Comparison of ENCODE assay signal across 13 mouse cellular contexts in the genomic region with DNA sequence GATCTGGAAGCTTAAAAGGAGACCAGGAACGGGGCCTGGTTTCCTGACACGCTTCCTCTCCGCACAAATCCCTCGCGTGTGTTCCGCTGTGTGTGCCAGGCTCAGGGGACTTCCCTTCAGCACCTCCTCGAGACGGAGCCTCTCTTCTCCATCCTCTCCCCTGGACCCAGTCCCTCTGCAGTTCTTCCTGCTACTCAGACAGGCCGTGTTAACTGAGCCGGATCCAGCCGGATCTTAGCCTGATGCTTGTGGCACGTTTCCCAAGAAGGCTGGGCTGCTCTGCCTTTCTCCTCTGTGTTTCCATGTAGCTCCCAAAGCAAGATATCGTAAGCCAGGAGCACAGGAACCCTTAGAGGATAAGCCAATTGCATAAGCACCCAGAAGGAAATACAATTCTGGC. TPM values are rescaled to one million over a fixed set of nuclear protein-coding genes. Genes with fewer than 3 reads are reported as not detected.
DNase-seq lines count a peak whose midpoint lies in the region; ATAC-seq and TF ChIP-seq lines count a peak whose summit lies in the region.
"Had no signal": no experiment of that assay in that cellular context is flagged by ENCODE, and none has a peak within 500 bp of the region (broad histone marks: within the 10 kb centered on the region; RNA-seq: fewer than 3 reads in every experiment).

No protein-coding gene starts in this region.

- H3K27me3 ChIP-seq in forebrain, embryonic 14.5 days (replicated peaks; ENCODE audit: control insufficient read depth, insufficient read depth, low read length): no peaks in the 10 kb centered on the region
- H3K27me3 ChIP-seq in forebrain, embryonic 13.5 days: no peaks in the 10 kb centered on the region
- H3K27me3 ChIP-seq in embryonic facial prominence, embryonic 15.5 days: no peaks in the 10 kb centered on the region
- H3K27me3 ChIP-seq in heart, postnatal 0 days (ENCODE audit: control insufficient read depth, insufficient read depth, low read length): no peaks in the 10 kb centered on the region
- H3K27me3 ChIP-seq: limb, embryonic 12.5 days had no signal

- DNase-seq in forebrain, embryonic 14.5 days (ENCODE audit: low spot score): peak; percentile 20
- DNase-seq in layer of hippocampus, adult 18-20 months (ENCODE audit: low spot score in 2 of 2): peak; percentile 14 to 27
- DNase-seq in layer of hippocampus, adult 11-12 months (ENCODE audit: low spot score): no peak
- peak; percentile 46 for DNase-seq in heart, postnatal 0 days (ENCODE audit: low spot score)
- DNase-seq in liver: no peak
- DNase-seq: adrenal gland, postnatal 25 days; cerebellum, adult 9-10 months; thymus, postnatal 14 days had no signal

- no peak overlapping the region for H3K4me2 ChIP-seq in forebrain, embryonic 14.5 days (ENCODE audit: low read length)
- no peak overlapping the region for H3K4me2 ChIP-seq in forebrain, embryonic 13.5 days
- no peak overlapping the region for H3K4me2 ChIP-seq in embryonic facial prominence, embryonic 15.5 days (replicated peaks)
- peak overlapping the region; percentile 5; the same call in 1 of the 2 replicates for H3K4me2 ChIP-seq in heart, postnatal 0 days (ENCODE audit: low read depth, low read length)
- H3K4me2 ChIP-seq: limb, embryonic 12.5 days had no signal

- no peaks in the 10 kb centered on the region for H3K4me1 ChIP-seq in forebrain, embryonic 14.5 days (ENCODE audit: control insufficient read depth, insufficient read depth, low read length)
- H3K4me1 ChIP-seq in forebrain, embryonic 13.5 days: no peaks in the 10 kb centered on the region
- peaks cover 5% of the 10 kb centered on the region; the same call in 1 of the 2 replicates for H3K4me1 ChIP-seq in embryonic facial prominence, embryonic 15.5 days
- 0 out of 2 replicates have a peak, but pooled peaks cover 4% of the 10 kb centered on the region for H3K4me1 ChIP-seq in heart, postnatal 0 days (ENCODE audit: control insufficient read depth, insufficient read depth)
- H3K4me1 ChIP-seq: limb, embryonic 12.5 days had no signal

- H3K27ac ChIP-seq in forebrain, embryonic 14.5 days (ENCODE audit: low read depth, low read length): no peak overlapping the region
- no peak overlapping the region for H3K27ac ChIP-seq in forebrain, embryonic 13.5 days
- H3K27ac ChIP-seq in embryonic facial prominence, embryonic 15.5 days (replicated peaks): no peak overlapping the region
- H3K27ac ChIP-seq in heart, postnatal 0 days (ENCODE audit: low read depth): no peak overlapping the region
- H3K27ac ChIP-seq: limb, embryonic 12.5 days had no signal

- H3K36me3 ChIP-seq in forebrain, embryonic 14.5 days (ENCODE audit: control insufficient read depth, insufficient read depth, low read length): no peaks in the 10 kb centered on the region
- H3K36me3 ChIP-seq in forebrain, embryonic 13.5 days (ENCODE audit: poor library complexity, severe bottlenecking): no peaks in the 10 kb centered on the region
- H3K36me3 ChIP-seq in embryonic facial prominence, embryonic 15.5 days: no peaks in the 10 kb centered on the region
- no peaks in the 10 kb centered on the region for H3K36me3 ChIP-seq in heart, postnatal 0 days (replicated peaks; ENCODE audit: control insufficient read depth, insufficient read depth, low read length)
- H3K36me3 ChIP-seq: limb, embryonic 12.5 days had no signal

- no peak for ATAC-seq in forebrain, embryonic 14.5 days
- ATAC-seq in forebrain, embryonic 13.5 days: no peak
- ATAC-seq in embryonic facial prominence, embryonic 15.5 days (ENCODE audit: insufficient number of reproducible peaks, low FRiP score, low TSS enrichment, low read depth): peak; percentile 45; the same call in 1 of the 2 replicates
- ATAC-seq in heart, postnatal 0 days (ENCODE audit: insufficient read depth, low read depth): peak; percentile 64
- no peak for ATAC-seq in activated CD4-positive, CD25-positive, alpha-beta regulatory T cell, adult 4 months
- ATAC-seq: lung, postnatal 0 days had no signal

- no peaks in the 10 kb centered on the region for H3K9me3 ChIP-seq in forebrain, embryonic 14.5 days (replicated peaks; ENCODE audit: control insufficient read depth, low read length)
- H3K9me3 ChIP-seq in forebrain, embryonic 13.5 days (replicated peaks): no peaks in the 10 kb centered on the region
- no peaks in the 10 kb centered on the region for H3K9me3 ChIP-seq in embryonic facial prominence, embryonic 15.5 days (replicated peaks)
- no peaks in the 10 kb centered on the region for H3K9me3 ChIP-seq in heart, postnatal 0 days (replicated peaks; ENCODE audit: control insufficient read depth, low read length)
- H3K9me3 ChIP-seq: limb, embryonic 12.5 days had no signal

- TF ChIP-seq EP300 in heart, postnatal 0 days (IDR thresholded peaks at IDR 0.05; ENCODE audit: low read depth): no peak

- H3K4me3 ChIP-seq in forebrain, embryonic 14.5 days (ENCODE audit: low read depth, low read length): no peak overlapping the region
- no peak overlapping the region for H3K4me3 ChIP-seq in forebrain, embryonic 13.5 days
- H3K4me3 ChIP-seq in embryonic facial prominence, embryonic 15.5 days (replicated peaks): no peak overlapping the region
- no peak overlapping the region for H3K4me3 ChIP-seq in heart, postnatal 0 days (ENCODE audit: low read depth, low read length)
- H3K4me3 ChIP-seq: limb, embryonic 12.5 days had no signal

- H3K9ac ChIP-seq in forebrain, embryonic 14.5 days (ENCODE audit: low read length): no peak overlapping the region
- H3K9ac ChIP-seq in forebrain, embryonic 13.5 days: no peak overlapping the region
- no peak overlapping the region for H3K9ac ChIP-seq in embryonic facial prominence, embryonic 15.5 days
- H3K9ac ChIP-seq in heart, postnatal 0 days (replicated peaks; ENCODE audit: low read depth, low read length): no peak overlapping the region
- H3K9ac ChIP-seq: limb, embryonic 12.5 days had no signal

- 80% methylated on average over 13 of the region's 13 CpGs for WGBS in forebrain, embryonic 14.5 days
- WGBS in forebrain, embryonic 13.5 days: 80% methylated on average over 13 of the region's 13 CpGs
- WGBS in embryonic facial prominence, embryonic 15.5 days: 55% methylated on average over 13 of the region's 13 CpGs
- WGBS in heart, postnatal 0 days: 47% methylated on average over 13 of the region's 13 CpGs

- no peak for TF ChIP-seq CTCF in heart, postnatal 0 days (IDR thresholded peaks at IDR 0.05; ENCODE audit: low read depth)

RNA-seq across cellular contexts. Expression of gene Bcl11b, which starts 46.2 kb away (rescaled TPM):
- polyA plus RNA-seq in forebrain, embryonic 14.5 days (2014; fragmentation: Nextera tagmentation; extraction: Ambion mirVana): 76.7 and 86.5 TPM in 2 replicates
- polyA plus RNA-seq in forebrain, embryonic 13.5 days (2015; fragmentation: Nextera tagmentation; extraction: Ambion mirVana): 53.5 and 61.1 TPM in 2 replicates
- total RNA-seq in layer of hippocampus, adult 18-20 months (2021): 100 to 1,000 TPM; 143 to 144 TPM
- polyA plus RNA-seq in embryonic facial prominence, embryonic 15.5 days (2015; fragmentation: Nextera tagmentation; extraction: Ambion mirVana): 27.0 and 28.8 TPM in 2 replicates
- total RNA-seq in heart, postnatal 0 days (2014; rRNA removed; ENCODE audit: low replicate concordance): 2.7 and 7.3 TPM in 2 replicates
- 2.1 and 2.2 TPM in 2 replicates for polyA plus RNA-seq in heart, postnatal 0 days (2015; fragmentation: Nextera tagmentation; extraction: Ambion mirVana)
- 10 to 100 TPM; 36.1 to 38.4 TPM for polyA plus RNA-seq in activated CD4-positive, CD25-positive, alpha-beta regulatory T cell, adult 4 months (2017; shearing (Covaris generic))

Comparison
In these comparisons a context has a peak if more than half of its experiments do, and no peak if none do; other contexts are left out.
1. DNase-seq: peak in forebrain, embryonic 14.5 days (single experiment), layer of hippocampus, adult 18-20 months (2 of 2) and heart, postnatal 0 days (single experiment); none in layer of hippocampus, adult 11-12 months (single experiment) and liver (single experiment).
2. ATAC-seq: peak in embryonic facial prominence, embryonic 15.5 days (single experiment) and heart, postnatal 0 days (single experiment); none in forebrain, embryonic 14.5 days (single experiment), forebrain, embryonic 13.5 days (single experiment) and activated CD4-positive, CD25-positive, alpha-beta regulatory T cell, adult 4 months (single experiment).